Mouse (Mus musculus) forebrain, embryonic 13.5 days (tissue): Measurements from ENCODE around the gene Gm20379. TPM values are rescaled to one million over a fixed set of nuclear protein-coding genes. Genes with fewer than 3 reads are reported as not detected.
A peak's percentile ranks its signal among the peaks of the same experiment; 100 is the strongest.

ENCODE experiments used
- ATAC-seq: fragments of 200-750 bp; cut with Nextera tagmentation; 2 replicates; pipeline ENCODE4 v1.8.0; 2017
- H3K27ac ChIP-seq: fragments of 300-500 bp; sonication (generic); 2 replicates; pipeline ENCODE4 v1.5.1; 2015; ENCODE audit warnings: inconsistent platforms, mild to moderate bottlenecking, moderate library complexity
- H3K27me3 ChIP-seq: fragments of 300-500 bp; sonication (generic); 2 replicates; pipeline ENCODE4 v1.6.1; 2015; ENCODE audit warnings: mild to moderate bottlenecking, inconsistent platforms
- H3K36me3 ChIP-seq: fragments of 300-500 bp; sonication (generic); 2 replicates; pipeline ENCODE4 v1.6.1; 2015; ENCODE audit warnings: mild to moderate bottlenecking, inconsistent platforms; ENCODE audit not compliant: poor library complexity, severe bottlenecking
- H3K4me1 ChIP-seq: fragments of 300-500 bp; sonication (generic); 2 replicates; pipeline ENCODE4 v1.6.1; 2015; ENCODE audit warnings: inconsistent platforms
- H3K4me2 ChIP-seq: fragments of 300-500 bp; sonication (generic); 2 replicates; pipeline ENCODE4 v1.6.1; 2015; ENCODE audit warnings: inconsistent platforms, mild to moderate bottlenecking, moderate library complexity
- H3K4me3 ChIP-seq: fragments of 300-500 bp; sonication (generic); 2 replicates; pipeline ENCODE4 v1.5.1; 2015; ENCODE audit warnings: mild to moderate bottlenecking, inconsistent platforms
- H3K9ac ChIP-seq: fragments of 300-500 bp; sonication (generic); 2 replicates; pipeline ENCODE4 v1.6.1; 2015; ENCODE audit warnings: mild to moderate bottlenecking, inconsistent platforms
- H3K9me3 ChIP-seq: fragments of 300-500 bp; sonication (generic); replicated peaks from 2 replicates; pipeline ENCODE4 v1.6.1; 2016; ENCODE audit warnings: inconsistent platforms
- WGBS: fragments of 180-500 bp; shearing (Covaris S2); methylation state at CpG from one replicate; pipeline ENCODE4 v1.1.7; 2015; 5-methylcytosine and 5-hydroxymethylcytosine counted together
- polyA plus RNA-seq: library from polyadenylated mRNA; unstranded; fragments of >200 nt; fragmentation: Nextera tagmentation; extraction: Ambion mirVana; gene quantifications from 2 replicates; pipeline ENCODE4 v1.2.1, GENCODE M21; 2015

The Gm20379 gene
- polyA plus RNA-seq, 1 experiment from 2014 or later: 1.7 TPM

DNA sequence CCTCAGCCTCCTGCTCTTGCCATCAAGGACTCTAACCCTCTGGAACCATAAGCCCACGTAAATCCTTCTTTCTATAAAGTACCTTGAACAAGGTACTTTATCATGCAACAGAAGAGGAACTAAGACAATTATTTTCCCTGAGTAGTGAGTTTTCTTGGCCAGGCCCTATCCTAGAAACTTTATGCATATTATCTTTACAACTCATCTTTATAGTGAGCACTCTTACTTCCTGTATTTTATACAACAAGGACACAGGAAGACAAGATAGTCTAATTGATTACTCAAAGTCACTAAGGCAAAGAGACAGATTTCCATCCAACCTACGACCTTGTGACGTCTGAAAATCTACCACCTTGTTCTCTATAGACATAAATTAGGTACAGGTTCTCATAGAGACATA lies 34.0 kb downstream of the Gm20379 start:
- ATAC-seq: no peak
- no peaks in the 10 kb centered on the region for H3K27me3 ChIP-seq
- no peak overlapping the region for H3K9ac ChIP-seq
- WGBS: 96% methylated on average over 3 of the region's 3 CpGs
- peaks cover 54% of the 10 kb centered on the region for H3K36me3 ChIP-seq
- no peak overlapping the region for H3K4me3 ChIP-seq
- no peak overlapping the region for H3K4me2 ChIP-seq
- no peaks in the 10 kb centered on the region for H3K9me3 ChIP-seq
- no peaks in the 10 kb centered on the region for H3K4me1 ChIP-seq
- no peak overlapping the region for H3K27ac ChIP-seq

DNA sequence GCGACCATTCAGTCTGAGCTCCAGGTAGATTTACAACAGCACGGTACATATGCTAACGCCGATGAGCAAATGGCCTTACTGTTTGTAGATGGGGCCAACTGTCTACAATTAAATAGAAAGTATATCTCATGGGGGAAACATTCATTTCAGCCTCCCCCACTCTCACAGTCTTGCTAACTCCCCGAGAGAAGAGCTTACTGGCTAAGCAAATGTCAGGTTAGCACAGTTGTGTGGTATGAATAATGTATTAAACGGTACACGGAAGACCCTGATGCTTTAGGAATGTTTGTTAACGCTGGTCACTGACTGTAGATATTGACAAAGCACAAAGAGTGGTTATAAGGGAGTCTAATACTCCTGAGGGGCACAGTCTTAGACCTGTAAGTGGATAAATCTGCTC lies 38.3 kb downstream of the Gm20379 start:
- no peak overlapping the region for H3K27ac ChIP-seq
- H3K27me3 ChIP-seq: no peaks in the 10 kb centered on the region
- H3K9ac ChIP-seq: no peak overlapping the region
- H3K9me3 ChIP-seq: no peaks in the 10 kb centered on the region
- WGBS: 93% methylated on average over 8 of the region's 8 CpGs
- no peak overlapping the region for H3K4me3 ChIP-seq
- H3K36me3 ChIP-seq: peaks cover 75% of the 10 kb centered on the region
- H3K4me2 ChIP-seq: no peak overlapping the region
- no peak for ATAC-seq
- H3K4me1 ChIP-seq: no peaks in the 10 kb centered on the region

DNA sequence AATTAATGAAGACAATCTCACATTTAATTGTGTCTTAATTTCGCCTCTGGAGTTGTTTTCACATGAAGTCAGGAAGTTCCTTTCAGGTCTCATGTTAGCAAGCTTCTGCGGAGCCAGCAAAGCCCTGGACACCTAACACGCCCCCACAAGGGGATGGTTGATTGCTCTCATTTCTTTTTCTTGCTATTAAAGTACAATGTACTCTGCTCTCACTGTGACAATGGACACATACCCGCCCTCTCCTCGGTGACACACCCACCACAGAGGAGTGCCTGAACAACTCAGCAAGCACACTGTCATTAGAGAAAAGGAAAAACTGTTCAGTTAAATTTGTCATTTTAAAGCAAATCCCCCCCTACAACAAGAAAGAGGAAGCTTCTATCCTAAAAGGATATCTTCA lies 40.6 kb downstream of the Gm20379 start:
- H3K27ac ChIP-seq: no peak overlapping the region
- H3K4me2 ChIP-seq: no peak overlapping the region
- H3K9ac ChIP-seq: no peak overlapping the region
- H3K4me3 ChIP-seq: no peak overlapping the region
- no peaks in the 10 kb centered on the region for H3K9me3 ChIP-seq
- no peaks in the 10 kb centered on the region for H3K4me1 ChIP-seq
- 82% methylated on average over 5 of the region's 5 CpGs for WGBS
- peaks cover 69% of the 10 kb centered on the region for H3K36me3 ChIP-seq
- no peak for ATAC-seq
- no peaks in the 10 kb centered on the region for H3K27me3 ChIP-seq

DNA sequence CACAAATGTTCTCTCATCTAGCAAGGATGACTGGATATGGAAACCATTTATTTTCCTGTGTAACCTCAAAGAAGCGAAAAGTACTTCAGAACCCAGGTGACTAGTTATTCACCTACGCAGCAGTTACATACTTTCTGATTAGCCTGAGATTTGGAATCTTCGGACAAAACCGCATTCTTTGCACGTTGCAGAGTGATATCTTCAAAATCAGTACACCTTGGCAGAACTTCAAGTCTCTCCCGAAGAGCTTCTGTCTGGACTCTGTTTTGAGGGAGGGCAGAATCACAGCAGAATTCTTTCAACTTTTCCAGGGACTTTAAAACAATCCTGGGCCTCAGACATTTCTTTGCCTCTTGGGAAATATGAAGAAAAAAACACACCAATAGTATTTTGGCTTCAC lies 45.3 kb downstream of the Gm20379 start:
- WGBS: 98% methylated on average over 6 of the region's 6 CpGs
- no peaks in the 10 kb centered on the region for H3K27me3 ChIP-seq
- H3K4me1 ChIP-seq: peaks cover 19% of the 10 kb centered on the region
- H3K36me3 ChIP-seq: peaks cover 34% of the 10 kb centered on the region
- H3K9me3 ChIP-seq: no peaks in the 10 kb centered on the region
- no peak overlapping the region for H3K4me3 ChIP-seq
- no peak overlapping the region for H3K9ac ChIP-seq
- ATAC-seq: no peak
- no peak overlapping the region for H3K27ac ChIP-seq
- H3K4me2 ChIP-seq: no peak overlapping the region

DNA sequence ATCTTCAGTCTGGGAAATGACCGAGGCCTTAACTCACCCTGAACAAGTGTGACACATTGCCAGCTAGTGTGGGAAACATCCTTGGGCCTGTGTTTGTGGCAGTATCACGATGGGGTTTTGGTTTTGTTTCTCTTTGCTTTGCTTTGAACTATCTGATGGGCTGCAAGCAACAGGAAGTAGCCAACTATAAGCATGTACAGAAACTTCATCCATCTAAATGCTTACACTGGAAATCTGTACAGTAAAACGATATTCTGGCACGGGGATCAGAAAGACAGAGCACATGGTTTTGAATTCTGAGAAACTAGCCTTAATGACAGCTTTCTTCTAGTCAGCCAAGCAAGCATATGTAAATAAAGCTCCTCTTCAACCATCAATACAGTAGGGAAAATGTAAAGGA lies 48.2 kb downstream of the Gm20379 start:
- Histone ChIP-seq H3K27me3 (no peaks in the 10 kb centered on the region), H3K4me3 (peak overlapping the region; percentile 65), H3K9ac (peak overlapping the region; percentile 70), H3K36me3 (peaks cover 10% of the 10 kb centered on the region), H3K4me2 (peak overlapping the region; percentile 96), H3K9me3 (no peaks in the 10 kb centered on the region), H3K4me1 (peaks cover 27% of the 10 kb centered on the region), H3K27ac (peak overlapping the region; percentile 92)
- ATAC-seq: no peak
- WGBS: 27% methylated on average over 4 of the region's 4 CpGs

DNA sequence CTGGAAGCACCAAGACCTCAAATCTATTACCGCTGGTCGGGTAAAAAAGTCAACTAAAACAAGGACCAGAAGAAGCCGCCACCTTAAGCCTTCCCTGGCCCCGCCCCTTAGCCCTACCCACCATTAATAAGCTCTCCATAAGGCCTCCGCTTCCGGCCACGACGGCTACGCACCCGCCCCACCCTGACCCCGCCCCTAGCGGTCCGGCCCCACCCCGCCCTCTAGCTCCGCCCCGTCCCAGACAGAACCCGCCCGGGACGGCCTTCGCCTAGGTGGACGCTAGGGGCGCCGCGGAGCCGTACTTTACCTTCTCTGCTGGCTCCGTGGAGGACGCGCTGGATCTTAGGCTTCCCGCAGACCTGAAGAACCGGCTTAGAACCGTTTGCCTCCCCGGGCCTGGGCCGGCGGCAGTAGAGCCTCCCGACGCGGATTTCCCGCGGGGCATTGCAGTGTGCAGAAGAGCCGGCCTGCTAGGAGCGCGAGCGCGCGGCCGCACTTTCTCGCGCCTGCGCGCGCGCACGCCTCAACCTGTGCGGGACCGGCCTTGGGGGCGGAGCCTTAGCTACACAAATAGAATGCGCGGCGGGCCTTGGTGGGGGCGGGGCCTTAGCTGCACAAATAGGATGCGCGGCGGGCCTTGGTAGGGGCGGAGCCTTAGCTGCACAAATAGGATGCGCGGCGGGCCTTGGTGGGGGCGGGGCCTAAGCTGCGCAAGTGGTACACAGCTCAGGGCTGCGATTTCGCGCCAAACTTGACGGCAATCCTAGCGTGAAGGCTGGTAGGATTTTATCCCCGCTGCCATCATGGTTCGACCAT lies 48.9 kb downstream of the Gm20379 start, which contains the start of the genes Dhfr and Msh3:
Gene Dhfr, plus strand, starts transcription at position 271 of the 816 bp plus-strand sequence.
Gene Msh3, minus strand, starts transcription at position 548 of the 816 bp plus-strand sequence.
- under 1% methylated on average over 66 of the region's 76 CpGs for WGBS
- H3K9me3 ChIP-seq: no peaks in the 10 kb centered on the region
- no peaks in the 10 kb centered on the region for H3K27me3 ChIP-seq
- peak within 1 kb of the TSS; percentile 73 for H3K9ac ChIP-seq
- peak within 1 kb of the TSS; percentile 92 for H3K27ac ChIP-seq
- H3K4me2 ChIP-seq: peak within 1 kb of the TSS; percentile 96
- H3K4me1 ChIP-seq: peaks cover 27% of the 10 kb centered on the region
- peak; percentile 98 for ATAC-seq
- peak within 1 kb of the TSS; percentile 65 for H3K4me3 ChIP-seq
- H3K36me3 ChIP-seq: peaks cover 8% of the 10 kb centered on the region

DNA sequence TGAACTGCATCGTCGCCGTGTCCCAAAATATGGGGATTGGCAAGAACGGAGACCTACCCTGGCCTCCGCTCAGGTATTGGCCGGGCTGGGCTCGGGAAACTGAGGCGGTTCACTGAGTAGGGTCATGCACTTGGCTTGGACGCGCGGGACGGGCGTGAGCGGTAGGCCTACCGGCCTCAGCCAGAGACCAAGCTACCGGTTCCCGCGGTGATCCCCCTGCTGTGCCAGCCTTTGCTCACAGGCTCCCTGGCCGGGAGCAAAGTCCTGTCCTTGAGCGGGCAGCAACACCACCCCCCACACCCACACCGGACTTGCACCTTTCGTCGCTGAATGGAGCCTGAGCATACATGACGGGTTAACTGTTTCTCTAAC lies 49.5 kb downstream of the Gm20379 start:
- Histone ChIP-seq H3K9me3 (no peaks in the 10 kb centered on the region), H3K9ac (peak overlapping the region; percentile 73), H3K4me1 (peaks cover 27% of the 10 kb centered on the region), H3K27me3 (no peaks in the 10 kb centered on the region), H3K27ac (0 out of 2 replicates have a peak overlapping the region, but pooled peaks have one; percentile 41), H3K36me3 (peaks cover 8% of the 10 kb centered on the region), H3K4me2 (peak overlapping the region; percentile 96), H3K4me3 (peak overlapping the region; percentile 65)
- WGBS: 1% methylated on average over 24 of the region's 24 CpGs
- peak; percentile 54; the same call in 1 of the 2 replicates for ATAC-seq

DNA sequence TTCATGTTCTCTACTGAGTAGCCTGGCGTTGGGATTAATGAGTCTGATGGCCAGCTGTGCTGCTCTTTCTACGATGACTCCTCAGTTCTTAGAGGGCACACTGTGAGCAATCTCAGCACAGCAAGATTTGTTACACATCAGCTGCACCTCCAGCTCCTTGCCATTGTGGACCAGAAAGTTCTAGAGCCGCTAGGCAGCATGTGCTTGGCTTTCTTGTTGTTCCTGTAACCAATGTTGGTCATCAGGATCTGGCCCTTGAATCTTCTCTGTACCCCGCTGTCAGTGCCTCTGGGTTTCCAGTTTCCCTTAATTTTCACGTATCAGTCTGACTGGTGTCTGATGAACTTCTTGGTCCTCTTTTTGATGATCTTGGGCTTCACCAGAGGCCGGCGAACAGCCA lies 50.6 kb downstream of the Gm20379 start:
- H3K36me3 ChIP-seq: peaks cover 10% of the 10 kb centered on the region
- H3K4me3 ChIP-seq: peak overlapping the region; percentile 65
- H3K27ac ChIP-seq: no peak overlapping the region
- 68% methylated on average over 7 of the region's 7 CpGs for WGBS
- ATAC-seq: no peak
- peaks cover 27% of the 10 kb centered on the region for H3K4me1 ChIP-seq
- no peaks in the 10 kb centered on the region for H3K9me3 ChIP-seq
- H3K27me3 ChIP-seq: no peaks in the 10 kb centered on the region
- peak overlapping the region; percentile 73; the same call in 1 of the 2 replicates for H3K9ac ChIP-seq
- peak overlapping the region; percentile 96 for H3K4me2 ChIP-seq

Other genes starting within 250 kb of the Gm20379 start
- gene Rasgrf2, start 174.3 kb upstream of the Gm20379 start, polyA plus RNA-seq: 0.57 and 0.97 TPM in 2 replicates
- 17.6 and 19.5 TPM in 2 replicates for gene Dhfr, start 48.7 kb downstream of the Gm20379 start, polyA plus RNA-seq
- gene Msh3, start 49.0 kb downstream of the Gm20379 start, polyA plus RNA-seq: 28.5 and 32.4 TPM in 2 replicates
- gene Ankrd34b, start 119.9 kb downstream of the Gm20379 start, polyA plus RNA-seq: 0.37 and 0.43 TPM in 2 replicates
- gene Fam151b, start 178.0 kb downstream of the Gm20379 start, polyA plus RNA-seq: 0.14 TPM in 1 of 2 replicates, not detected in the other
- 10.0 TPM in 2 replicates for gene Zfyve16, start 224.9 kb downstream of the Gm20379 start, polyA plus RNA-seq